Mouse (Mus musculus): ENCODE results near the gene Ripk1. TPM values are rescaled to one million over a fixed set of nuclear protein-coding genes. Genes with fewer than 3 reads are reported as not detected.

Gene Ripk1
- polyA plus RNA-seq, 1 experiment, result 10.0 TPM

DNA sequence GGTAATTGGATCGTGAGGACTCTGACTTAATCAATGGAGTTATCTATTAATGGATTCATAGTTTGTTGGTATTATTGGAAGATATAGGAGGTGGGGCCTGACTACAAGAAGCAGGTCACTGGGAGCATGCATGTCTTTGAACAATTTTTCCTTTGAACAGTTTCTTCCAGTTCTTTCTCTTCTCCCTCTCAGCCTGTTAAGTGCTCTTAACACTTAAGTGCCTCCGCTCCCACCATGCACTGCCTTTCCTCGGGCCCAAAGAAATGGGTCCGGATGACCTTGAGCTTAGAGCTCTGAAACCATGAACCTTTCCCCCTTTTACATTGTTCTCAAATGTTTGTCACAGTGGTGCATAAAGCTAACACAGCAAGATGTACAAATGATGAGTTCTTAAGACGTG lies 34.6 kb downstream of the Ripk1 start:
- Histone ChIP-seq H3K4me3 (ENCODE audit: insufficient read depth, poor library complexity, severe bottlenecking) (no peak overlapping the region), H3K27me3 (ENCODE audit: control insufficient read depth, insufficient read depth, insufficient read length) (no peaks in the 10 kb centered on the region), H3K79me3 (ENCODE audit: low read depth) (no peaks in the 10 kb centered on the region), H3K79me2 (ENCODE audit: control insufficient read depth, insufficient read depth) (peaks cover 9% of the 10 kb centered on the region), H3K36me3 (ENCODE audit: control insufficient read depth, insufficient read depth) (peaks cover 26% of the 10 kb centered on the region), H3ac (ENCODE audit: control insufficient read depth, insufficient read length, low read depth) (no peak overlapping the region)
- TF ChIP-seq FOSL1 (IDR thresholded peaks at IDR 0.05; ENCODE audit: insufficient read depth, low read length, poor library complexity, severe bottlenecking) (no peak), CTCF (IDR thresholded peaks at IDR 0.05; ENCODE audit: control insufficient read depth, insufficient read depth, insufficient read length) (no peak), MYOG (IDR thresholded peaks at IDR 0.05; ENCODE audit: control insufficient read depth, extremely low read depth, insufficient read length) (no peak), CEBPB (IDR thresholded peaks at IDR 0.05; ENCODE audit: low read depth) (no peak)

DNA sequence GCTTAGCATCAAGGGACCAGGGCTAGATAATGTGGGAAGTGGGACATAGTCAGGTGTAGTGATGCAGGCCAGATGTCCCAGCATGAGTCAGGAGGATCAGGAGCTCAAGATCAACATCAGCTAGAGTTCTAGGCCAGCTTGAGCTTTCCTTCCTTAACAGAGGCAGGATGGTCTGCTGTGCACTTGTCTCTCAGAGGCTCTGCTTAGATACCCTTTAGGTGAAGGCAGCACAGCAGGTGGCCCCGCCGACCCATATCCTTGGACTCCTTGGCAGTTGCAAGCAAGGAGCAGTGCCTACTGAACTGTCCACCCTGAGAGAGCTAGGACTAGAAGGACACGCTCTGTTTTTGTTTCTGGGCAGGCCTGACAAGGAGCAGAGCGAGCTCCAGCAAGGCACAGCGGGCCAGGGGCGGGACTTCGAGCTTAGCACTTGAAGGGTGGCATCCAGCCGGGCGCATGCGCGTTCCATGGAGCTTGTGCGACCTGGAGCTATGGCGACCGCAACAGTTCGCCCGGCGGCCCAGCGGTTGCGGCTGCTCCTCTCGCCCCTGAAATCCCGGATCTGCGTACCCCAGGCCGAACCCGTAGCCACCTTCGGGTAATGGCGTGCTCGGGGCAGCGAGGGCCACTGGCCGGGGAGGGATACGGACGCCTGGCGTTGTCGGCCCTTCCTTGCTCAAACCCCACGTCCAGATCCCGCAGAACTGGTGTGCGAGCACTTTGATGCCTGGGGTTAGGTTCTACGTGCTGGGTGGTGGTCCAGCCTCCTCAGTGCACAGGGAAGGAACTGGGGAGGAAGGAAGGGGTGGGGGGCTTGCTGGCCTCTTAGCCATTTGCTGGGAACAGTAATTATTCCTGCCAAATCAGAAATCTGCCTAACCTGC lies 35.3 kb downstream of the Ripk1 start, which contains the start of gene Bphl:
Bphl (plus strand) TSS at position 426 of the 884 bp plus-strand sequence.
- Histone ChIP-seq H3K27me3 (ENCODE audit: control insufficient read depth, insufficient read depth, insufficient read length) (no peaks in the 10 kb centered on the region), H3K79me3 (ENCODE audit: low read depth) (no peaks in the 10 kb centered on the region), H3K36me3 (ENCODE audit: control insufficient read depth, insufficient read depth) (peaks cover 20% of the 10 kb centered on the region), H3K79me2 (ENCODE audit: control insufficient read depth, insufficient read depth) (peaks cover 9% of the 10 kb centered on the region), H3ac (ENCODE audit: control insufficient read depth, insufficient read length, low read depth) (peak within 1 kb of the TSS; percentile 88), H3K4me3 (ENCODE audit: insufficient read depth, poor library complexity, severe bottlenecking) (peak within 1 kb of the TSS; percentile 74)
- no peak for TF ChIP-seq CTCF (IDR thresholded peaks at IDR 0.05; ENCODE audit: control insufficient read depth, insufficient read depth, insufficient read length)
- no peak for TF ChIP-seq MYOD1 (IDR thresholded peaks at IDR 0.05; ENCODE audit: control insufficient read depth, insufficient read length, low read depth)
- TF ChIP-seq MYOG (IDR thresholded peaks at IDR 0.05; ENCODE audit: control insufficient read depth, extremely low read depth, insufficient read length), result no peak
- no peak for TF ChIP-seq FOSL1 (IDR thresholded peaks at IDR 0.05; ENCODE audit: insufficient read depth, low read length, poor library complexity, severe bottlenecking)
- no peak for TF ChIP-seq CEBPB (IDR thresholded peaks at IDR 0.05; ENCODE audit: low read depth)
- no peak for TF ChIP-seq USF1 (IDR thresholded peaks at IDR 0.05; ENCODE audit: low read depth)
- no peak for TF ChIP-seq MAX (IDR thresholded peaks at IDR 0.05)

DNA sequence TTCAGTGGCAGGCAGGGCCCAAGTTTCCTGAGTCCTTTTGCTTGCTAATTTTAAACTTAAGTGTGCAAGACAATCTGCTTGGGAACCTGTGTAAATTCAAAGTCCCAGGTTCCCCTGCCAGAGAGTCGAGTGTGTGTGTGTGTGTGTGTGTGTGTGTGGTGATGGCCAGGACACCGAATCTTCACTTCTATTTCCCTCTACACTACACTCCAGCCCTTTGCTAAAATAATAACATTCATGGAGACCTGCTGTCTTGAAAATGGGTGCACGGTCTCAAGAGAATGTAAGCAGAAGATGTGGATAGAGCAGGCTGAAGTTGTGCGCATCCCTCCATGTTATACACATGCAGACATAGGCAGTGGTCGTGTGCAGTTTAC lies 35.9 kb downstream of the Ripk1 start:
- H3K79me3 ChIP-seq (ENCODE audit: low read depth), result no peaks in the 10 kb centered on the region
- H3K79me2 ChIP-seq (ENCODE audit: control insufficient read depth, insufficient read depth), result peaks cover 9% of the 10 kb centered on the region
- no peaks in the 10 kb centered on the region for H3K27me3 ChIP-seq (ENCODE audit: control insufficient read depth, insufficient read depth, insufficient read length)
- H3K36me3 ChIP-seq (ENCODE audit: control insufficient read depth, insufficient read depth), result peaks cover 14% of the 10 kb centered on the region
- H3K4me3 ChIP-seq (ENCODE audit: insufficient read depth, poor library complexity, severe bottlenecking), result peak overlapping the region; percentile 74
- no peak for TF ChIP-seq MYOD1 (IDR thresholded peaks at IDR 0.05; ENCODE audit: control insufficient read depth, insufficient read length, low read depth)
- TF ChIP-seq MAX (IDR thresholded peaks at IDR 0.05), result no peak
- no peak for TF ChIP-seq USF1 (IDR thresholded peaks at IDR 0.05; ENCODE audit: low read depth)
- no peak for TF ChIP-seq CEBPB (IDR thresholded peaks at IDR 0.05; ENCODE audit: low read depth)
- TF ChIP-seq MYOG (IDR thresholded peaks at IDR 0.05; ENCODE audit: control insufficient read depth, extremely low read depth, insufficient read length), result no peak
- no peak for TF ChIP-seq FOSL1 (IDR thresholded peaks at IDR 0.05; ENCODE audit: insufficient read depth, low read length, poor library complexity, severe bottlenecking)
- H3ac ChIP-seq (ENCODE audit: control insufficient read depth, insufficient read length, low read depth), result peak overlapping the region; percentile 88

DNA sequence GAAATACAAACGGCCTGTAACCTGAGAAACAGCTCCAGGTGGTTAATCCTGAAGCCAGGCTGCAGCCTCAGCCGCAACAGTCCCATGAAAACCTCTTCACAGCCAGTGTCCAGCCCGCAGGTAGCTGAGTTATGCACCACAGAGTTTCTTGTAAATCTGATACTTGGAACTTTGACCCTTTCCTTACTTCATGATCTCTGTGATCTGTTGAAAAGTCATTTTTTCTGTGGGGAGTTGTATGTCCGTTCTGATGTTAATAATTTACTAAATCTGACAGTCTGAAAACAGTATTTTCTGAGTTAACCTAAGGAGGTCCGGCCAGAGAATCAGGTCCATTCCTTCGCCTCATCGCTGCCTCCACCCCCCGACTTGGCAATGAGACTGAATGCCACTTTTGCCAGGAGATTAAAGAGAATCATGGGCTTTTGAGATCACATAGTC lies 36.8 kb downstream of the Ripk1 start:
- H3ac ChIP-seq (ENCODE audit: control insufficient read depth, insufficient read length, low read depth), result no peak overlapping the region
- peaks cover 5% of the 10 kb centered on the region for H3K36me3 ChIP-seq (ENCODE audit: control insufficient read depth, insufficient read depth)
- TF ChIP-seq USF1 (IDR thresholded peaks at IDR 0.05; ENCODE audit: low read depth) (no peak), CEBPB (IDR thresholded peaks at IDR 0.05; ENCODE audit: low read depth) (no peak), MAX (IDR thresholded peaks at IDR 0.05) (no peak), MYOD1 (IDR thresholded peaks at IDR 0.05; ENCODE audit: control insufficient read depth, insufficient read length, low read depth) (no peak), FOSL1 (IDR thresholded peaks at IDR 0.05; ENCODE audit: insufficient read depth, low read length, poor library complexity, severe bottlenecking) (no peak), CTCF (IDR thresholded peaks at IDR 0.05; ENCODE audit: control insufficient read depth, insufficient read depth, insufficient read length) (no peak)
- no peak overlapping the region for H3K4me3 ChIP-seq (ENCODE audit: insufficient read depth, poor library complexity, severe bottlenecking)
- no peaks in the 10 kb centered on the region for H3K27me3 ChIP-seq (ENCODE audit: control insufficient read depth, insufficient read depth, insufficient read length)
- peaks cover 9% of the 10 kb centered on the region for H3K79me2 ChIP-seq (ENCODE audit: control insufficient read depth, insufficient read depth)
- no peaks in the 10 kb centered on the region for H3K79me3 ChIP-seq (ENCODE audit: low read depth)

DNA sequence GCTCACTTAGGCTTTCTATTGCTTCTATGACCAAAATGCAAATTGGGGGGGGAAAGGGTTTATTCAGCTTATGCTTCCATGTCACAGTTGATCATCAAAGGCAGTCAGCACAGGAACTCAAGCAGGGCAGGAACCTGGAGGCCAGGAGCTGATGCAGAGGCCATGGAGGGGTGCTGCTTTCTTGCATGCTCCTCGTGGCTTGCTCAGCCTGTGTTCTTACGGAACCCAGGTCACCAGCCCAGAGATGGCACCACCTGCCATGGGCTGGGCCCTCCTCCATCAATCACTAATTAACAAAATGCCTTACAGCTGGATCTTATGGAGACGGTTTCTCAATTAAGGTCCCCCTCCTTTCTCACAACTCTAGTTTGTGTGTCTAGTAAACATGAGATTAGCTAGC lies 37.9 kb downstream of the Ripk1 start:
- H3K4me3 ChIP-seq (ENCODE audit: insufficient read depth, poor library complexity, severe bottlenecking), result no peak overlapping the region
- H3K27me3 ChIP-seq (ENCODE audit: control insufficient read depth, insufficient read depth, insufficient read length), result no peaks in the 10 kb centered on the region
- H3K36me3 ChIP-seq (ENCODE audit: control insufficient read depth, insufficient read depth), result no peaks in the 10 kb centered on the region
- peaks cover 9% of the 10 kb centered on the region for H3K79me2 ChIP-seq (ENCODE audit: control insufficient read depth, insufficient read depth)
- no peak for TF ChIP-seq MYOD1 (IDR thresholded peaks at IDR 0.05; ENCODE audit: control insufficient read depth, insufficient read length, low read depth)
- no peak for TF ChIP-seq CTCF (IDR thresholded peaks at IDR 0.05; ENCODE audit: control insufficient read depth, insufficient read depth, insufficient read length)
- no peak for TF ChIP-seq USF1 (IDR thresholded peaks at IDR 0.05; ENCODE audit: low read depth)
- no peak for TF ChIP-seq MYOG (IDR thresholded peaks at IDR 0.05; ENCODE audit: control insufficient read depth, extremely low read depth, insufficient read length)
- H3K79me3 ChIP-seq (ENCODE audit: low read depth), result no peaks in the 10 kb centered on the region
- no peak overlapping the region for H3ac ChIP-seq (ENCODE audit: control insufficient read depth, insufficient read length, low read depth)

Data from C2C12 (cell line).